Mouse (Mus musculus) retina, embryonic 14.5 days (tissue): Measurements from ENCODE around the gene Tmem135.

ENCODE experiments used
- DNase-seq: peaks from one replicate; pipeline ENCODE4 v3.0.0-alpha.2; 2015; ENCODE audit warnings: low spot score

The Tmem135 gene

GRCm38 (mm10) chr7:89382892-89383291, 21.1 kb downstream of the Tmem135 start:
- DNase-seq, result no peak

DNA sequence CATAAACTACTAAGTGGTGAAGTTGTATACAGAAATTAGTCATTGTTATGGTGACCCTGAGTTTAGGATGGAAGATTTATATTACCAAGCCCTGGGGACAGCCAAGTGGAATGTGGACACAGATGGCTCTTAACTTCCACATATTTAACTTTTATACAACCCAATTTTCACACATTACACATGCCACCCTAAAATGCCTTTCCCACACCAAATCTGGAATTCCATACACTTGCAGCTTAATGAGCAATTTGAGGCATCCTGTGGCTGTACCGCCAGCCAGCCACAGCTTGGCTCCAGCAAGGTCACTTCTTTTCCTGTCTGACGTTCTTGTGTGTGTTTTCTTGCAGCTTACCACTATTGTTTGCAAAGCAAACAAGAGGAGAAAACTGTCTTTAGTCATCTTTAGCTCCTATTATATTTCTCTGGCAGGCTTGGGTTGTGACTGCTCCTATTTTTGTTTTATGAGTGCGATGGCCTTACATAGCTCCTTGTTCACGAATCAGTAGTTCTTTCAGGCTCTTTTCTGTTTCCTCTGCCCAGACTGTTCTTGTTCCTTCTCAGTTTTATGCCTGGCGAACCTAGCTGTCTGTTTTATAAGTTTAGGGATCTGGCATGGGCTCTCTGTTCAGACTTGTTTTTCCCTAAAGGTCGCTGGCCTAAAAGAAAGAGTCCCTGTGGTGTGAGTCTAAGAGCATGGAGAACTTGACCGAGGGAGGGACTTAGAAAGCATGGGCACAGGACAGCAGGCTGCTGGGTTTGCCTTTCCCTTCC, 22.9 kb downstream of the Tmem135 start:
- no peak for DNase-seq

DNA sequence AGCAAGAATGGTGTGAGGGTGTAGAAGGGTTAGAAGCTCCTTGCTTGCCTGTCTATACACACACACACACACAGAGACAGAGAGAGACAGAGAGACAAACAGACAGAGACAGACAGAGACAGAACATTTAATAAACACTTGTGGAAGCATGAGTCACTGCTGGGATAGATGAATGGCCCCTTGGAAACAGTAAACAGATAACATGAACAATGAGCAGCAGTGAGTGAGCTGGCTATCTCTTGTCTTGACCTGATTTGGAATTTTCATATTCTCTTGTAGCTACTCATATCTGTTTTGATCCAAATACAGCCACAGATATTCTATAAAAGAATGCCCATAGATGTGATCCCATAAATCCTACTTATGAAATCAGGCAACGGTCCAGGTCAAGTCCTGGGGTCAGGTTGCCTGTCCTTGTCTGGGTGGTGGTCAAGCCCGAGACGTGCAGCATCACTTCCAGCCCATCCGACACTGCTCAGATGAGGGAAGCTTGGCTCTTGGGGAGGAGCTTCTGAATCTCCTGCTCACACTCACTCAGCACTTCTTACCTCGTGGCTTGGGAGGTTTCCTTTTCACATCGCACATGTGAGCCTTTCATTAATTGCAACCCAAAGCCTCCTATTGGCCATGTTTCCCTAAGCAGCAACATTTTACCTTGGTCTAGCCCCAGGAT, 32.3 kb downstream of the Tmem135 start:
- DNase-seq, result no peak

DNA sequence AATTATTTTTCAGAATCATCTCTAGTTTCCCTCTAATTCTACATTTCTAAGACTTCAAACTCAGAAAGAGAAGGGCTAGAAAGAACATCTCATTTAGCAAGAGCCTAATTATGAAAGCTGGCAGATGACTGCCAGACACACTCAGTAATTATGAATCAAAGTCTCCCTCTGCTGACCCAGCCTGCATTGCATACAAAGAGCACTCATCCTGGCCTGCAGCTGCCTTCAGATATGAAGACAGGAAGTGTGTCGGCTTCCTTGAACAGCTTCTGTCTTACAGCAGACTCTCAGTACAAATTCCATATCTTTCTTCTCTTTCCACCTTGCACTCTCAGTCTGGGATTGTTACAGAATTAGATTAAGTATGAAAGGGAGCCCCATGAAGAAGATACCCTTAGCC, 33.1 kb downstream of the Tmem135 start:
- peak; percentile 35 for DNase-seq

- no peak for DNase-seq
Observed at GRCm38 (mm10) chr7:89370086-89370485, 33.9 kb downstream of the Tmem135 start.

DNA sequence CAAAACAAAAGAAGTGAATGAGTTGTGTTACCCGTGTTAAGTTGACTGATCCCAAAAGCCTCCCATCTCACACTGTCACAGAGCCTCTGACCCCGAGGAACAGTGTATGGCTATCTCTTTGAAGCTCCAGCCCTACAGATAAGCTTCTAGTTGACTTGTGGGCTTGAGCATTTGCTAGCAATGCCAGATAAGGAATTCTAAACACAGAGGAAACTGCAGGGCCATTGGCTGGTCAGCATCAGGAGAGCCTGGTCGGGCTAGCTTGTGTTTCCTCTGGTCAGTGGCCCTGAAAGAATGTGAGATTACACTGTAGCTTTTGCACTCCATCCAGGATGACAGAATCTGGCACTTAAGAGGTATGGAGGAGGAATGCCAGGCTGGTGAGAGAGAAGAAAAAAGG, 36.4 kb downstream of the Tmem135 start:
- no peak for DNase-seq

DNA sequence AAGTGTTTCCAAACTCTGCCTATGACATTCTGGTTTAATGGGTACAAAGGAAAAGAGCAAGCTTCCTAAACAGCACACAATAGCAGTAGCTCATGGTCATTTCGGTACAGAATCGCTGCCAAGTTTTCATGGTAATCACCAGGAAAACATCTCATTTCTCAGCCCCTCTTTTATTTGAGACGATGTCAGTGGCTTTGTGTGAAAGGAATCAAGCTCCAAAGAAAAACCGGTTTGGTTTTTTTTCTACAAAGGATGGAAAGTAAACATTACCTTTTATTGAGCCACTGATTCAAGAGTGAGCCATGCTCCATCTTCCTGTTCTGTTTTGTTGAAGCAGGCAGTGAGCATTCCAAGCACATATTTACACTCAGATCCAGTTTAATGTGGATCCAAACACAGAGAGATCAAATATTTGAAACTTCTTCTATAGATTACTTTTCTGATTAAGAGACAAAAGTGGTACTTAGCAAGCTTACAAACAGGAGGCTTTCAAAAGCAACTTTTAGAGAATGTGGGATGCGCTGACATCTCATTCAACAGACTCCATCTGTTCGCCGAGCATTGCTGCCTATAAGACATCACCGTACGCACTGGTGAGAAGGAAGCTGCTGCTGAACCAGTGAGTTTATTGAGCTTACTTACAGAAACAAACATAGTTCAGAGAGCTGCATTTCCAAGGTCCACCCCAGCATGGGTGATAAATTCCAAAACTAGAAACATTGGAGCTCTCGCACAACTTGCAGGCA, 38.7 kb downstream of the Tmem135 start:
- no peak for DNase-seq

GRCm38 (mm10) chr7:89363975-89364374, 40.0 kb downstream of the Tmem135 start:
- no peak for DNase-seq

DNA sequence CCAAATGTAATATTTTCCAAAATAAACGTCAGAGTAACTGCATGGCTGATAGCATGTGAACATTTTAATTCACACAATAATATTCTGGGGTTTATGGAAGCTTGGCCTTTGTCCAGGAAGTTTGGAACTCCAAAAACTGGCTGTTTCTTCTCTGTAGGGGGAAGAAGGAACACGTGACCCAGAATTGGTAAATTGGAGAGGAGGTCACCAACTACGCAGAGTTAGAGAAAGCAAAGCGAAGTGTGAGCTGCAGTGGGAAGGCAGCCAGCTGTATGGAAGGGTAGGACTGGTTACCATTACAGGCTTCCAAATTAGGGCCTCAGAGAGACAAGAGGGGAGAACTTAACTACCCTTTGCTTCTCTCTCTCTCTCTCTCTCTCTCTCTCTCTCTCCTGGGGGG, 47.7 kb downstream of the Tmem135 start:
- DNase-seq, result no peak

GRCm38 (mm10) chr7:89355519-89356255, 48.3 kb downstream of the Tmem135 start:
- DNase-seq, result no peak

GRCm38 (mm10) chr7:89342021-89342420, 62.0 kb downstream of the Tmem135 start:
- DNase-seq, result no peak

DNA sequence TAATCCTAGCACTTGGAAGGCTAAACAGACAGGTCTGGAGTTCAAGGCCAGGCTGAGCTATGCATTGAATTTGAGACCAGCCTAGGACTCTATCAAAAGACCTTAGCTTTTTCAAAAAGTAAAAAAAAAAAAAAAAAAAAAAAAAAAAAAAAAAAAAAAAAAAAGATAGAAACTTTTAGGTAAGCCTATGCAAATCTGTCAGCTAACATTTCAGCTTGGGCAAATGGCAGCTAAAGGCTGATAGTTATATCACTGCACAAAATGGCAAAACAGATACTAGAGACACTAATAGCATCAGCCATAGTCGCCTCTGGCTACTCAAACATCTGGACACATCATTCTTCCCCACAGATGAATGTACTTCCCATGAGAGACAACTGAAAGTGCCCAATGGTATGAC, 64.2 kb downstream of the Tmem135 start:
- no peak for DNase-seq

- DNase-seq, result no peak
Observed at GRCm38 (mm10) chr7:89339142-89339435, 64.9 kb downstream of the Tmem135 start.

GRCm38 (mm10) chr7:89338350-89339141, 65.5 kb downstream of the Tmem135 start:
- DNase-seq, result peak; percentile 87

GRCm38 (mm10) chr7:89337711-89338349, 66.2 kb downstream of the Tmem135 start:
- DNase-seq, result peak; percentile 49

DNA sequence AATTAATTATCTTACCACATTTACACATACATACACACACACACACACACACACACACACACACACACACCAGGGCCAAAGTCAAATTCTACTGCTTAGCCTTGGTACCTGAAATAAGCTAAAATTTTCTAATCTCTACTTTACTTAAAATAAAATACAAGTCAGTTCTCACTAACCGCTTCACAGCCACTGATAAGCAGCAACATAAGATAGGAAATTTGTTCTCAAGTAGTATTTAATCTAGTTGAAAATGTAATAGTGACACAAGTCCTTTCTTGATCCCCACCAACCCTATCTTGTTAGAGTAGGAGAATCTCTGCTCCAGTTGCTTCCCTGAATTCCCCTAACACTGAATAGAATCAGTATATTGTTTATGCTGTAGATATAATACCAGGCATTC, 67.6 kb downstream of the Tmem135 start:
- no peak for DNase-seq

DNA sequence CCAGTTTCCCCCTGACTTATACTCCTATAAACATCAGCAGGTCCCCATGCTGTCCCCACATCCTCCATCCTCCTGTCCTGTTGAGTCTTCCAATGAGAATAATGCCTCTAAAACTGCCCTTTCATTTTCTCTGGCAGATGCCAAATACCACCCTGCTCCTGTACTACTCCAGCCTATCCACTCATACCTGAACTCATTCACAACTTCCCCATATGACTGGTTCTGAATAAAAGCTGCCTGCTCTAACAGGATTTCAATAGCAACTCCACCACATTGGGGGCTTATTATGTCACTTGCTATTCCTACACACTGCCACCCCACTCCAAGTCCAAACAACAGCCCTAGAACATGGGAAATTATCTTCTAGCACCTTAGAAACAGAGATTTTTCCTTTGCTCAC, 68.7 kb downstream of the Tmem135 start:
- DNase-seq, result no peak

DNA sequence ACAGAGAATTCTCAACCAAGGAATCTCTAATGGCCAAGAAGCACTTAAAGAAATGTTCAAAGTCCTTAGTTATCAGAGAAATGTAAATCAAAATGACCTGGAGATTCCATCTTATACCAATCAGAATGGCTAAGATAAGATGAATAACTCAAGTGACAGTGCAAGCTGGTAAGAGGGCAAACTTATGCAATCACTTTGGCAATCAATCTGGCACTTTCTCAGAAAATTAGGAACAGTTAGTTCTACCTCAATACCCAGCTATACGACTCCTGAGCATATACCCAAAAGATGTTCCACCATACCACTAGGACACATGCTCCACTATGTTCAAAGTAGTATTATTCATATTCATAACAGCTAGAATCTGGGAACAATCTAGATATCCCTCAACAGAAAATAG, 74.1 kb downstream of the Tmem135 start:
- no peak for DNase-seq

DNA sequence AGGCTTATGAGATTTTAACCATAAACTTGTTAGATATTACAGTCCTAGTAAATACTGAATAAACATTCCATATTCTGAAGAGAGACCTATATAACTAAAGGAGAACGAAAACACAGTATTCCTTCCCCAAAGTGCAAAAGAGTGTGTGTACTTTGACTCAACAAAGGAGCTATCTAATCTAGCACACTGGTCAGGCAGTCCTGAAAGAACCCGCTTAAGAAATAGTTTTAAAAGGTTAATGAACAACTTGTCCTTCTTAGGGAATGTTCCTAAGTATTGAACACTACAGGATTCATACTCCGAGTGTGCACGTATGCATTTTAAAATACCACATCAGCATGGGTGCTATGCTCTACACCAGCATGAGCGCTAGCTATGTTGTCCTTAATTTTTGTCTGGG, 76.3 kb downstream of the Tmem135 start:
- no peak for DNase-seq

- DNase-seq, result no peak
Observed at GRCm38 (mm10) chr7:89326761-89327160, 77.3 kb downstream of the Tmem135 start.

GRCm38 (mm10) chr7:89326202-89326601, 77.8 kb downstream of the Tmem135 start:
- no peak for DNase-seq
